Mouse (Mus musculus) liver, embryonic 14.5 days (tissue): ENCODE measurements at regions not wholly inside any gene's neighbourhood (a gene's known extent, or its start where the extent isn't known, plus 50 kb on each side); places are given as distances from the start of the nearest gene placed in this dataset.
A peak's percentile ranks its signal among the peaks of the same experiment; 100 is the strongest.

ENCODE experiments used
- ATAC-seq: fragments of 200-750 bp; cut with Nextera tagmentation; 2 replicates; pipeline ENCODE4 v1.8.0; 2017; ENCODE audit warnings: moderate number of reproducible peaks, mild to moderate bottlenecking, moderate library complexity; ENCODE audit not compliant: insufficient read depth
- DNase-seq, 3 experiments: peaks; one replicate each; pipeline ENCODE4 v3.0.0-alpha.2; 2012 to 2013; ENCODE audit warnings: low read depth in 3 of 3, low spot score in 3 of 3
- H3K27ac ChIP-seq: fragments of 300-500 bp; sonication (generic); 2 replicates; pipeline ENCODE4 v1.5.1; 2014; ENCODE audit warnings: moderate library complexity, mild to moderate bottlenecking, control low read depth, inconsistent platforms
- H3K27me3 ChIP-seq: fragments of 300-500 bp; sonication (generic); 2 replicates; pipeline ENCODE4 v1.6.1; 2014; ENCODE audit warnings: mild to moderate bottlenecking, low read length, moderate library complexity; ENCODE audit not compliant: control insufficient read depth, insufficient read depth
- H3K36me3 ChIP-seq: fragments of 300-500 bp; sonication (generic); replicated peaks from 2 replicates; pipeline ENCODE4 v1.6.1; 2014; ENCODE audit warnings: low read depth; ENCODE audit not compliant: control insufficient read depth, insufficient read depth
- H3K4me1 ChIP-seq, 2 experiments: fragments of 200-500 bp in 1 of 2; fragments of 300-500 bp in 1 of 2; sonication (generic) in 1 of 2; replicated peaks; 2 replicates each; pipeline ENCODE4 v1.6.1; 2012 to 2014; ENCODE audit warnings: antibody characterized with exemption in 1 of 2, inconsistent platforms in 1 of 2, low read length in 1 of 2; ENCODE audit not compliant: control insufficient read depth in 2 of 2, insufficient read depth in 2 of 2
- H3K4me2 ChIP-seq: fragments of 300-500 bp; sonication (generic); 2 replicates; pipeline ENCODE4 v1.6.1; 2014; ENCODE audit warnings: low read depth, mild to moderate bottlenecking, control low read depth, moderate library complexity
- H3K4me3 ChIP-seq, 2 experiments: fragments of 200-500 bp in 1 of 2; fragments of 300-500 bp in 1 of 2; sonication (generic) in 1 of 2; 2 replicates each; pipeline ENCODE4 v1.5.1; 2012 to 2014; ENCODE audit warnings: low read depth in 2 of 2, low read length in 2 of 2, mild to moderate bottlenecking in 2 of 2, control low read depth in 1 of 2, inconsistent platforms in 1 of 2, moderate library complexity in 1 of 2; ENCODE audit not compliant: insufficient read depth in 1 of 2
- H3K9ac ChIP-seq: fragments of 300-500 bp; sonication (generic); replicated peaks from 2 replicates; pipeline ENCODE4 v1.6.1; 2014; ENCODE audit warnings: mild to moderate bottlenecking, control low read depth, moderate library complexity
- H3K9me3 ChIP-seq: fragments of 300-500 bp; sonication (generic); 2 replicates; pipeline ENCODE4 v1.6.1; 2016; ENCODE audit warnings: low read length, mixed read lengths; ENCODE audit not compliant: control insufficient read depth
- CTCF ChIP-seq: IDR thresholded peaks from 2 replicates; pipeline ENCODE4 v1.5.1; 2016; ENCODE audit warnings: antibody characterized with exemption, low read depth, control low read depth
- EP300 ChIP-seq: IDR thresholded peaks from 2 replicates; pipeline ENCODE4 v1.6.1; 2016; ENCODE audit warnings: antibody characterized with exemption, low read depth
- WGBS: fragments of 180-500 bp; shearing (Covaris S2); extraction: QIAGEN DNeasy Blood & Tissue Kit; methylation state at CpG from one replicate; pipeline ENCODE4 v1.1.7; 2014; ENCODE audit not compliant: insufficient replicate concordance; 5-methylcytosine and 5-hydroxymethylcytosine counted together

DNA sequence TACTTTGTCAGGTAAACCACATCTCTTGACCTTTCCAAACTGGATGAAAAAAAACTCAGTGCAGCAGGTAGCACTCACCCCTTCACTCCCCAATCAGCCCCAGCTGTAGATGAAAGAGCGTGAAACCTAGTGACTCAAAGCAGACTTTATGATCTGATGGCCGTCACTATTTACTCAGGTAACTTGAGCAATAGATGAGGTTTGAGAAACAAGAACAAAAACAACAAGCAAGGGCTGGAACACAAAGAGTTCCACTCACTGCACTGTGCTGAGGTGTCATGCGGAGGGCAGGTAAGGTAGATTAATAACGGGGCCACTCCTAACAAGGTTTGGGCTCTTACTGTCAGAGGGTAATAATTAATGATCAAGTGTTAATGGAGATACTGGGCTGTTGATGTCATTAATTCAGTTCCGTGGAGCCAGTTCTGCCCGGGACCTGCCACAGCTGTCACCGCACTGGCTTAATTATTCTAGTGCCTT is 170.4 kb upstream of the Zeb2 start:
- Histone ChIP-seq H3K4me2 (no peak overlapping the region), H3K9me3 (no peaks in the 10 kb centered on the region), H3K9ac (no peak overlapping the region), H3K27ac (no peak overlapping the region), H3K27me3 (no peaks in the 10 kb centered on the region), H3K4me3 (no peak overlapping the region), H3K36me3 (no peaks in the 10 kb centered on the region), H3K4me1 (no peaks in the 10 kb centered on the region)
- ATAC-seq (no peak), DNase-seq (no peak)
- TF ChIP-seq CTCF (no peak), EP300 (no peak)
- 64% methylated on average over 7 of the region's 7 CpGs for WGBS

DNA sequence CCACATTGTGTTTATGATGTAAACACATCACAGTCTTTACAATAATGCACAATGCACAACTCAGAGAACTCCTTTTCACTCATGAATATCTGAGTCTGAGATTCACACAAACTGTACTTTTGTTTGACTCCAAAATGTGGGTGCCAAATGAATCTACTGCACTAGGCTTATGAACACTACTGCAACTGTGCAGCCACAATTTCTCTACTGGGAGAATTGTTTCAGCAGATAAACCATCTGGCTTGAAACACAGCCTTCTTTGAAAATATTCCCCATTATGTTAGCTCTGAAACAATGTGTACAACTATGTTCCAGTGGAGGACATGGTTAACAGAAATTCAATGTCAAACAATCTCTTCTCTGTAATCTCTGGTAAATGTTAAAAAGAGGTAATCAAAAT is 166.6 kb upstream of the Zeb2 start:
- no peak overlapping the region for H3K9ac ChIP-seq
- no peak overlapping the region for H3K4me2 ChIP-seq
- H3K9me3 ChIP-seq = no peaks in the 10 kb centered on the region
- TF ChIP-seq EP300 = no peak
- TF ChIP-seq CTCF = no peak
- no peaks in the 10 kb centered on the region for H3K27me3 ChIP-seq
- DNase-seq = no peak
- H3K4me1 ChIP-seq = no peaks in the 10 kb centered on the region; a peak in 2 of 4 replicates
- no peaks in the 10 kb centered on the region for H3K36me3 ChIP-seq
- H3K27ac ChIP-seq = no peak overlapping the region
- H3K4me3 ChIP-seq = no peak overlapping the region
- ATAC-seq = no peak

GRCm38 (mm10) chr2:45279490-45279889 is 162.3 kb upstream of the Zeb2 start:
- H3K9ac ChIP-seq = no peak overlapping the region
- no peaks in the 10 kb centered on the region for H3K36me3 ChIP-seq
- H3K4me1 ChIP-seq = no peaks in the 10 kb centered on the region; a peak in 2 of 4 replicates
- no peak overlapping the region for H3K4me2 ChIP-seq
- ATAC-seq (peak; percentile 52; the same call in 1 of the 2 replicates), DNase-seq (peak; percentile 9 to 41 (median 34))
- no peaks in the 10 kb centered on the region for H3K27me3 ChIP-seq
- H3K9me3 ChIP-seq = no peaks in the 10 kb centered on the region
- no peak overlapping the region for H3K4me3 ChIP-seq
- TF ChIP-seq EP300 = peak; percentile 26; the same call in 1 of the 2 replicates
- TF ChIP-seq CTCF = no peak
- WGBS = 12% methylated on average over 4 of the region's 4 CpGs
- H3K27ac ChIP-seq = no peak overlapping the region

GRCm38 (mm10) chr2:45277602-45278001 is 160.4 kb upstream of the Zeb2 start:
- TF ChIP-seq EP300 = no peak
- H3K4me3 ChIP-seq = no peak overlapping the region
- 73% methylated on average over 2 of the region's 2 CpGs for WGBS
- no peaks in the 10 kb centered on the region for H3K36me3 ChIP-seq
- DNase-seq (no peak), ATAC-seq (no peak)
- H3K9ac ChIP-seq = no peak overlapping the region
- H3K4me1 ChIP-seq = no peaks in the 10 kb centered on the region; a peak in 2 of 4 replicates
- no peak overlapping the region for H3K27ac ChIP-seq
- no peaks in the 10 kb centered on the region for H3K9me3 ChIP-seq
- no peaks in the 10 kb centered on the region for H3K27me3 ChIP-seq
- H3K4me2 ChIP-seq = no peak overlapping the region

DNA sequence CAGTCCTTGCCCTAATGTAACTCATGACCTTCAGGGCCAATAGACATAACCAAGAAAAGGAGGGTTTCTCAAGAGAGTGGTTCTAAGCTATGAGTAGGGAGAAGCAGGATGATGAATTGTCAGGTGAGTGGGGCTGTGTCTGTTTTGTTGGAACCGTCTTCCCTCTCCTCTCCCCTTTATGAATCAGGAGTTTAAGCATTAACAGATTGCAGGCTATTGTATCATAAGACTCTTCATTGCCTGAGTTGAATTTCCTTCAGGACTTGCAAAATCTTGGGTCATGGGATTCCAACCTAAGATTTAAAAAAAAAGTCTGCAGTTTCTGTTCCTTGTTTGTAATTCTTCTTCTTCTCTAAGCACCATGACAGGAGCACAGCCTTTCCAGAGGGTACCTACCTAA is 159.5 kb upstream of the Zeb2 start:
- Histone ChIP-seq H3K4me1 (no peaks in the 10 kb centered on the region; a peak in 2 of 4 replicates), H3K4me3 (no peak overlapping the region), H3K27ac (no peak overlapping the region), H3K27me3 (no peaks in the 10 kb centered on the region), H3K9me3 (no peaks in the 10 kb centered on the region), H3K4me2 (no peak overlapping the region), H3K36me3 (no peaks in the 10 kb centered on the region), H3K9ac (no peak overlapping the region)
- no peak for ATAC-seq
- TF ChIP-seq CTCF (no peak), EP300 (no peak)
- 58% methylated on average over 1 of the region's 1 CpGs for WGBS
- DNase-seq = no peak
